Mouse (Mus musculus) ES-Bruce4 (cell line): ENCODE measurements around the gene Spesp1.

ENCODE experiments used
- CTCF ChIP-seq: IDR thresholded peaks from one replicate; pipeline ENCODE4 v1.8.1; 2011; ENCODE audit warnings: low read depth, low read length
- EP300 ChIP-seq: IDR thresholded peaks from 2 replicates; pipeline ENCODE4 v1.6.1; 2011; ENCODE audit warnings: low read depth, low read length; ENCODE audit not compliant: insufficient read depth

- TF ChIP-seq CTCF (no peak), EP300 (no peak)
Measured at GRCm38 (mm10) chr9:62270775-62271399, 11.1 kb downstream of the Spesp1 start.
